1 mouse cellular context compared by ENCODE assay signal in genomic region chr13:119690039-119690728, GRCm38 (mm10).
TF ChIP-seq lines count a peak whose summit lies in the region.

Gene Hmgcs1 (plus strand): TSS chr13:119690379.

TF ChIP-seq in MEL, 35 proteins besides CTCF, POLR2A, EP300 and RAD21 (continued from another document):
- TF ChIP-seq ETS1 (IDR thresholded peaks at IDR 0.05; ENCODE audit: low read depth, low read length) (no peak), MYB (IDR thresholded peaks at IDR 0.05; ENCODE audit: low read depth, low read length) (no peak), MAX (IDR thresholded peaks at IDR 0.05; ENCODE audit: low read length) (no peak), GATA1 (IDR thresholded peaks at IDR 0.05; ENCODE audit: low read depth, low read length) (0 out of 2 replicates have a peak, but pooled peaks have one; percentile 10)
